Mouse (Mus musculus) kidney, postnatal 0 days (tissue): ENCODE results near the gene Usp39. TPM values are rescaled to one million over a fixed set of nuclear protein-coding genes. Genes with fewer than 3 reads are reported as not detected.

Experiments
- ATAC-seq: fragments of 200-750 bp; cut with Nextera tagmentation; replicated peaks from 2 replicates; pipeline ENCODE4 v1.8.0; 2017; ENCODE audit warnings: low read depth, moderate number of reproducible peaks, moderate TSS enrichment, moderate library complexity; ENCODE audit not compliant: low FRiP score
- DNase-seq: peaks from one replicate; pipeline ENCODE4 v3.0.0-alpha.2; 2016; ENCODE audit warnings: low spot score
- H3K27ac ChIP-seq: fragments of 300-500 bp; sonication (generic); 2 replicates; pipeline ENCODE4 v1.5.1; 2014; ENCODE audit warnings: mild to moderate bottlenecking
- H3K27me3 ChIP-seq: fragments of 300-500 bp; sonication (generic); 2 replicates; pipeline ENCODE4 v1.6.1; 2014; ENCODE audit warnings: low read length, mixed read lengths; ENCODE audit not compliant: insufficient read depth
- H3K36me3 ChIP-seq: fragments of 300-500 bp; sonication (generic); 2 replicates; pipeline ENCODE4 v1.6.1; 2014; ENCODE audit warnings: low read length, mixed read lengths; ENCODE audit not compliant: insufficient read depth
- H3K4me1 ChIP-seq: fragments of 300-500 bp; sonication (generic); replicated peaks from 2 replicates; pipeline ENCODE4 v1.6.1; 2014; ENCODE audit warnings: antibody characterized with exemption, low read length, mixed read lengths; ENCODE audit not compliant: insufficient read depth
- H3K4me2 ChIP-seq: fragments of 300-500 bp; sonication (generic); 2 replicates; pipeline ENCODE4 v1.6.1; 2014; ENCODE audit warnings: mild to moderate bottlenecking, low read length, moderate library complexity, mixed read lengths
- H3K4me3 ChIP-seq: fragments of 300-500 bp; sonication (generic); replicated peaks from 2 replicates; pipeline ENCODE4 v1.5.1; 2014; ENCODE audit warnings: low read depth, low read length
- H3K9ac ChIP-seq: fragments of 300-500 bp; sonication (generic); 2 replicates; pipeline ENCODE4 v1.6.1; 2014; ENCODE audit warnings: low read depth, low read length
- H3K9me3 ChIP-seq: fragments of 300-500 bp; sonication (generic); replicated peaks from 2 replicates; pipeline ENCODE4 v1.6.1; 2016; ENCODE audit warnings: low read length, inconsistent platforms, mixed read lengths
- CTCF ChIP-seq: IDR thresholded peaks from 2 replicates; pipeline ENCODE4 v1.5.1; 2016; ENCODE audit warnings: antibody characterized with exemption, low read depth, mild to moderate bottlenecking, moderate library complexity
- WGBS: fragments of 180-500 bp; shearing (Covaris S2); extraction: QIAGEN DNeasy Blood & Tissue Kit; methylation state at CpG from one replicate; pipeline ENCODE4 v1.1.7; 2014; 5-methylcytosine and 5-hydroxymethylcytosine counted together
- polyA plus RNA-seq: library from polyadenylated mRNA; unstranded; fragments of >200 nt; fragmentation: Nextera tagmentation; extraction: Ambion mirVana; gene quantifications from 2 replicates; pipeline ENCODE4 v1.2.1, GENCODE M21; 2015

Gene Usp39
- polyA plus RNA-seq, 1 experiment from 2014 or later: 35.6 TPM

GRCm38 (mm10) chr6:72358086-72358764 is 13.2 kb upstream of the Usp39 start:
- WGBS: 89% methylated on average over 10 of the region's 10 CpGs
- Histone ChIP-seq H3K9ac (no peak overlapping the region), H3K4me1 (peaks cover 13% of the 10 kb centered on the region; the same call in 1 of the 2 replicates), H3K36me3 (peaks cover 5% of the 10 kb centered on the region; the same call in 1 of the 2 replicates), H3K4me3 (no peak overlapping the region), H3K27ac (no peak overlapping the region), H3K27me3 (no peaks in the 10 kb centered on the region), H3K4me2 (no peak overlapping the region), H3K9me3 (no peaks in the 10 kb centered on the region)
- no peak for TF ChIP-seq CTCF
- DNase-seq (no peak), ATAC-seq (no peak)

- Histone ChIP-seq H3K4me3 (no peak overlapping the region), H3K36me3 (peaks cover 5% of the 10 kb centered on the region; the same call in 1 of the 2 replicates), H3K9ac (no peak overlapping the region), H3K4me1 (peaks cover 13% of the 10 kb centered on the region; the same call in 1 of the 2 replicates), H3K9me3 (no peaks in the 10 kb centered on the region), H3K27ac (no peak overlapping the region), H3K27me3 (no peaks in the 10 kb centered on the region), H3K4me2 (no peak overlapping the region)
- no peak for TF ChIP-seq CTCF
- ATAC-seq (no peak), DNase-seq (no peak)
- WGBS: 69% methylated on average over 5 of the region's 5 CpGs
These were observed 12.4 kb upstream of the Usp39 start for GRCm38 (mm10) chr6:72357164-72358079.

GRCm38 (mm10) chr6:72356001-72356532 is 11.1 kb upstream of the Usp39 start:
- no peaks in the 10 kb centered on the region for H3K27me3 ChIP-seq
- peaks cover 7% of the 10 kb centered on the region; the same call in 1 of the 2 replicates for H3K4me1 ChIP-seq
- DNase-seq (no peak), ATAC-seq (peak; percentile 7; the same call in 1 of the 2 replicates)
- peak overlapping the region; percentile 76 for H3K27ac ChIP-seq
- TF ChIP-seq CTCF: no peak
- H3K36me3 ChIP-seq: peaks cover 5% of the 10 kb centered on the region; the same call in 1 of the 2 replicates
- peak overlapping the region; percentile 72 for H3K9ac ChIP-seq
- WGBS: 43% methylated on average over 8 of the region's 8 CpGs
- H3K4me3 ChIP-seq: peak overlapping the region; percentile 66
- peak overlapping the region; percentile 95 for H3K4me2 ChIP-seq
- no peaks in the 10 kb centered on the region for H3K9me3 ChIP-seq

- H3K4me2 ChIP-seq: peak within 1 kb of the TSS; percentile 95
- H3K4me1 ChIP-seq: no peaks in the 10 kb centered on the region
- TF ChIP-seq CTCF: peak; percentile 60
- ATAC-seq (peak; percentile 90), DNase-seq (peak; percentile 84)
- H3K27ac ChIP-seq: peak within 1 kb of the TSS; percentile 76
- H3K4me3 ChIP-seq: peak within 1 kb of the TSS; percentile 66
- under 1% methylated on average over 60 of the region's 71 CpGs for WGBS
- peak within 1 kb of the TSS; percentile 72 for H3K9ac ChIP-seq
- no peaks in the 10 kb centered on the region for H3K9me3 ChIP-seq
- H3K27me3 ChIP-seq: no peaks in the 10 kb centered on the region
- peaks cover 10% of the 10 kb centered on the region for H3K36me3 ChIP-seq
These were observed 10.3 kb upstream of the Usp39 start, which contains the start of gene Tmem150a for GRCm38 (mm10) chr6:72355066-72355911. Tmem150a (plus strand) TSS chr6:72355447.

- no peak overlapping the region for H3K4me2 ChIP-seq
- WGBS: 65% methylated on average over 1 of the region's 1 CpGs
- H3K4me3 ChIP-seq: no peak overlapping the region
These were observed 9.0 kb upstream of the Usp39 start for GRCm38 (mm10) chr6:72354025-72354424.

More at GRCm38 (mm10) chr6:72354025-72354424, 9.0 kb upstream of the Usp39 start:
- no peaks in the 10 kb centered on the region for H3K27me3 ChIP-seq
- TF ChIP-seq CTCF: no peak
- DNase-seq (no peak), ATAC-seq (no peak)
- no peaks in the 10 kb centered on the region for H3K4me1 ChIP-seq
- no peak overlapping the region for H3K9ac ChIP-seq
- no peak overlapping the region for H3K27ac ChIP-seq
- peaks cover 9% of the 10 kb centered on the region for H3K36me3 ChIP-seq
- no peaks in the 10 kb centered on the region for H3K9me3 ChIP-seq
